Mouse (Mus musculus) forebrain, embryonic 15.5 days (tissue): Measurements from ENCODE around the gene Asap3. TPM values are rescaled to one million over a fixed set of nuclear protein-coding genes. Genes with fewer than 3 reads are reported as not detected.

Experiments
- ATAC-seq: fragments of 200-750 bp; cut with Nextera tagmentation; replicated peaks from 2 replicates; pipeline ENCODE4 v1.8.0; 2017; ENCODE audit warnings: mild to moderate bottlenecking, moderate TSS enrichment, moderate library complexity
- H3K27ac ChIP-seq: fragments of 300-500 bp; sonication (generic); replicated peaks from 2 replicates; pipeline ENCODE4 v1.5.1; 2015; ENCODE audit warnings: mild to moderate bottlenecking, inconsistent platforms
- H3K27me3 ChIP-seq: fragments of 300-500 bp; sonication (generic); 2 replicates; pipeline ENCODE4 v1.6.1; 2015; ENCODE audit warnings: inconsistent platforms
- H3K36me3 ChIP-seq: fragments of 300-500 bp; sonication (generic); 2 replicates; pipeline ENCODE4 v1.6.1; 2015; ENCODE audit warnings: mild to moderate bottlenecking, inconsistent platforms
- H3K4me1 ChIP-seq: fragments of 300-500 bp; sonication (generic); 2 replicates; pipeline ENCODE4 v1.6.1; 2015; ENCODE audit warnings: inconsistent platforms
- H3K4me2 ChIP-seq: fragments of 300-500 bp; sonication (generic); replicated peaks from 2 replicates; pipeline ENCODE4 v1.6.1; 2015; ENCODE audit warnings: mild to moderate bottlenecking, inconsistent platforms
- H3K4me3 ChIP-seq: fragments of 300-500 bp; sonication (generic); 2 replicates; pipeline ENCODE4 v1.5.1; 2015; ENCODE audit warnings: mild to moderate bottlenecking, inconsistent platforms
- H3K9ac ChIP-seq: fragments of 300-500 bp; sonication (generic); replicated peaks from 2 replicates; pipeline ENCODE4 v1.6.1; 2015; ENCODE audit warnings: mild to moderate bottlenecking, inconsistent platforms
- H3K9me3 ChIP-seq: fragments of 300-500 bp; sonication (generic); 2 replicates; pipeline ENCODE4 v1.6.1; 2016; ENCODE audit warnings: inconsistent platforms
- WGBS: fragments of 180-500 bp; shearing (Covaris S2); methylation state at CpG from one replicate; pipeline ENCODE4 v1.1.7; 2015; ENCODE audit warnings: mixed read lengths; 5-methylcytosine and 5-hydroxymethylcytosine counted together
- polyA plus RNA-seq: library from polyadenylated mRNA; unstranded; fragments of >200 nt; fragmentation: Nextera tagmentation; extraction: Ambion mirVana; gene quantifications from 2 replicates; pipeline ENCODE4 v1.2.1, GENCODE M21; 2015

The Asap3 gene
- polyA plus RNA-seq, 1 experiment from 2014 or later, result 3.4 TPM

- no peak overlapping the region for H3K27ac ChIP-seq
- H3K4me2 ChIP-seq, result no peak overlapping the region
- H3K9me3 ChIP-seq, result no peaks in the 10 kb centered on the region
- H3K36me3 ChIP-seq, result no peaks in the 10 kb centered on the region
- peaks cover 11% of the 10 kb centered on the region for H3K27me3 ChIP-seq
- no peak overlapping the region for H3K9ac ChIP-seq
- no peak for ATAC-seq
- WGBS, result 28% methylated on average over 13 of the region's 13 CpGs
- 0 out of 2 replicates have a peak, but pooled peaks cover 6% of the 10 kb centered on the region for H3K4me1 ChIP-seq
- H3K4me3 ChIP-seq, result no peak overlapping the region
These were observed 32.5 kb downstream of the Asap3 start for GRCm38 (mm10) chr4:136238669-136239068.

GRCm38 (mm10) chr4:136239111-136239510 lies 32.9 kb downstream of the Asap3 start:
- no peaks in the 10 kb centered on the region for H3K9me3 ChIP-seq
- H3K27ac ChIP-seq, result no peak overlapping the region
- no peak overlapping the region for H3K4me2 ChIP-seq
- H3K9ac ChIP-seq, result no peak overlapping the region
- H3K36me3 ChIP-seq, result no peaks in the 10 kb centered on the region
- WGBS, result 73% methylated on average over 9 of the region's 9 CpGs
- H3K4me1 ChIP-seq, result 0 out of 2 replicates have a peak, but pooled peaks cover 6% of the 10 kb centered on the region
- H3K4me3 ChIP-seq, result no peak overlapping the region
- H3K27me3 ChIP-seq, result peaks cover 11% of the 10 kb centered on the region
- ATAC-seq, result no peak

DNA sequence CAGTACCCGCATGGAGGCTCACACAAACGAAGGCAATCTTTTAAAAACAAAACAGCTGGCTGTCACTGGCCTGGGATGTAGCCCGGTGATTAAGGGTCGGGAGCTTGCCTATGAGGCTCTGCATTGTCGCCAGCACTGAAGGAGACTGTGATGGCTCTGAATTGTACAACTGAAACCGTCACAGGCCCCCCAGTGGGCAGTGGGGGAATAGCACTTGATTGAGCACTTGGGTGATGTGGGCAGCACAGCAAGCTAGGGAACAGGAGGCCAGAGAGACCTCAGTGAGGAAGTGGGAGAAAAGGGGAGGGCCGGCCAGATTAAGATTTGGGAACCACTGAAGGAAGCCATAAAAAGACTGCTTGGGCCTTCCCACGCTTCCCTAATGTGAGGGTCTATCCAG lies 33.5 kb downstream of the Asap3 start:
- Histone ChIP-seq H3K4me2 (no peak overlapping the region), H3K4me1 (0 out of 2 replicates have a peak, but pooled peaks cover 6% of the 10 kb centered on the region), H3K9me3 (no peaks in the 10 kb centered on the region), H3K9ac (no peak overlapping the region), H3K27me3 (peaks cover 12% of the 10 kb centered on the region), H3K4me3 (no peak overlapping the region), H3K27ac (no peak overlapping the region), H3K36me3 (no peaks in the 10 kb centered on the region)
- ATAC-seq, result no peak
- WGBS, result 19% methylated on average over 8 of the region's 8 CpGs

GRCm38 (mm10) chr4:136240123-136240522 lies 34.0 kb downstream of the Asap3 start:
- WGBS, result 72% methylated on average over 14 of the region's 14 CpGs
- H3K27ac ChIP-seq, result no peak overlapping the region
- H3K4me3 ChIP-seq, result no peak overlapping the region
- no peak overlapping the region for H3K4me2 ChIP-seq
- H3K36me3 ChIP-seq, result no peaks in the 10 kb centered on the region
- H3K9me3 ChIP-seq, result no peaks in the 10 kb centered on the region
- ATAC-seq, result no peak
- peaks cover 16% of the 10 kb centered on the region for H3K27me3 ChIP-seq
- no peak overlapping the region for H3K9ac ChIP-seq
- H3K4me1 ChIP-seq, result 0 out of 2 replicates have a peak, but pooled peaks cover 6% of the 10 kb centered on the region

DNA sequence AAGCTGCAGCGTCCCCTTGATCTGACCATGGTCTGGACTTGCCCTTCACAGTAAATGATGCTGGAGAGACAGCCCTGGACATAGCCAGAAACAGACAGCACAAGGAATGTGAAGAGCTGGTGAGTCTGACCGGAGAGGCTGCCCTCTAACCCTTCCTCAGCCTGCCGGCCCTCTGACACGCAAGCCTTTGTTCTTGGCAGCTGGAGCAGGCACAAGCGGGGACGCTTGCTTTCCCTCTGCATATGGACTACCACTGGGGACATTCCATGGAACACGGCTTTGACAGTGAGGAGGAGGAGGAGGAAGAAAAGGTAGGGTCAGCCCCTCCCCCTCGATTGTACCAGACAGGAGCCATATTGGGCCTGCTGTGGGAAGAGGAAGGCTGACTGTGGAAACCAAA lies 34.8 kb downstream of the Asap3 start:
- H3K9ac ChIP-seq, result no peak overlapping the region
- H3K27ac ChIP-seq, result no peak overlapping the region
- H3K27me3 ChIP-seq, result peaks cover 21% of the 10 kb centered on the region
- H3K36me3 ChIP-seq, result no peaks in the 10 kb centered on the region
- H3K4me2 ChIP-seq, result no peak overlapping the region
- 37% methylated on average over 8 of the region's 8 CpGs for WGBS
- H3K4me1 ChIP-seq, result 0 out of 2 replicates have a peak, but pooled peaks cover 6% of the 10 kb centered on the region
- ATAC-seq, result no peak
- no peak overlapping the region for H3K4me3 ChIP-seq
- no peaks in the 10 kb centered on the region for H3K9me3 ChIP-seq

GRCm38 (mm10) chr4:136242065-136242703 lies 36.0 kb downstream of the Asap3 start:
- ATAC-seq, result no peak

DNA sequence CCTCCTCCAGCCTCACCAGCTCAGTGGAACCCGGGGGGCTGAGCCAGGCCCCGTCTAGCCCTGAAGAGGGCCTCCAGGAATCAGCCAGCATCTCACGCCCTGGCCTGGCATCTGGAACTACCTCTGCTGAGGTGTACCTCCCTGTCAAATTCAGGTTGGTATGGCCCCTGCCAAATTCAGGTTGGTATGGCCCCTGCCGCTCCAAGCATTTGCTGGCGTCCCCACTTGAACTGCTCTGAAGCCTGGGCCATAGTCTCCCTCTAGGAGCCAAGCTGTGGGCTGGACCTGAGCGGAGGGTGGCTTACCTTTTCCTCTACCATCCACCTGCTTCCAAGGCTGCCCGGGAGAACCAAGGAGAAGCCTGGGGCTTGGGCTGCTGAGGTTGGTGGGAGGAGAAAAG lies 36.6 kb downstream of the Asap3 start:
- WGBS, result 74% methylated on average over 7 of the region's 7 CpGs
- no peak for ATAC-seq
- peaks cover 37% of the 10 kb centered on the region for H3K27me3 ChIP-seq

More at GRCm38 (mm10) chr4:136242065-136242703, 36.0 kb downstream of the Asap3 start:
- Histone ChIP-seq H3K36me3 (no peaks in the 10 kb centered on the region), H3K4me2 (no peak overlapping the region), H3K27ac (no peak overlapping the region), H3K27me3 (peaks cover 32% of the 10 kb centered on the region), H3K9ac (no peak overlapping the region), H3K9me3 (no peaks in the 10 kb centered on the region), H3K4me1 (peaks cover 8% of the 10 kb centered on the region), H3K4me3 (no peak overlapping the region)
- whole genome bisulfite sequencing, result 41% methylated on average over 8 of the region's 8 CpGs

DNA sequence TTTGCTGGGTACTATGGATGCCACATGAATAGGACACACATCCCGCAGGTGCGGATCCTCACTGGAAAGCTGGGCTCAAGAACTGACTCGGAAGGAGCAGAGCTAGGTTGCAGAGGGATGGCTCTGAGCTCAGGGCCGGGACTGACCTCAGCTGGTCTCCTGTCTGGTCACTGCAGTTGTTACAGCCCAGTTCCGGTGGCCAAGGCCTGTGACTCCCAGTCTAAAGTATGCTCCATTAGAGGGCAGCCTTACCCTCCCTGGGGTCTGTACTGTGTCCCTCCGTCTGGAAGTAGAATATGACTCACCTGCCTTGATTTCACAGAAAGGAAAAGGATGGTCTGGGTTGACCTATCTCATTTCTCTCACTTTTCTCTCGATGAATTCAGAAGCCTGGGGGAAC lies 38.0 kb downstream of the Asap3 start:
- H3K36me3 ChIP-seq, result no peaks in the 10 kb centered on the region
- H3K4me3 ChIP-seq, result no peak overlapping the region
- 69% methylated on average over 7 of the region's 7 CpGs for whole genome bisulfite sequencing
- H3K27ac ChIP-seq, result no peak overlapping the region
- no peak overlapping the region for H3K9ac ChIP-seq
- ATAC-seq, result no peak
- no peaks in the 10 kb centered on the region for H3K9me3 ChIP-seq
- peaks cover 22% of the 10 kb centered on the region for H3K4me1 ChIP-seq
- H3K27me3 ChIP-seq, result peaks cover 41% of the 10 kb centered on the region
- H3K4me2 ChIP-seq, result no peak overlapping the region

More for the DNA sequence above, 36.6 kb downstream of the Asap3 start:
- Histone ChIP-seq H3K4me2 (no peak overlapping the region), H3K4me3 (no peak overlapping the region), H3K9ac (no peak overlapping the region), H3K27ac (no peak overlapping the region), H3K9me3 (no peaks in the 10 kb centered on the region), H3K4me1 (peaks cover 13% of the 10 kb centered on the region), H3K36me3 (no peaks in the 10 kb centered on the region)

GRCm38 (mm10) chr4:136245681-136246080 lies 39.5 kb downstream of the Asap3 start:
- no peak overlapping the region for H3K4me3 ChIP-seq
- H3K4me1 ChIP-seq, result peaks cover 24% of the 10 kb centered on the region
- no peak for ATAC-seq
- WGBS, result 31% methylated on average over 5 of the region's 5 CpGs
- H3K27ac ChIP-seq, result no peak overlapping the region
- H3K4me2 ChIP-seq, result no peak overlapping the region
- no peak overlapping the region for H3K9ac ChIP-seq
- H3K9me3 ChIP-seq, result no peaks in the 10 kb centered on the region
- H3K27me3 ChIP-seq, result peaks cover 56% of the 10 kb centered on the region
- no peaks in the 10 kb centered on the region for H3K36me3 ChIP-seq

- ATAC-seq, result no peak
- Histone ChIP-seq H3K9me3 (no peaks in the 10 kb centered on the region), H3K36me3 (no peaks in the 10 kb centered on the region), H3K4me1 (peaks cover 24% of the 10 kb centered on the region), H3K27me3 (peaks cover 60% of the 10 kb centered on the region), H3K9ac (no peak overlapping the region), H3K4me3 (no peak overlapping the region), H3K4me2 (no peak overlapping the region), H3K27ac (no peak overlapping the region)
- 5% methylated on average over 12 of the region's 12 CpGs for WGBS
These were observed 40.4 kb downstream of the Asap3 start for GRCm38 (mm10) chr4:136246568-136246969.

- Histone ChIP-seq H3K36me3 (no peaks in the 10 kb centered on the region), H3K4me3 (peak overlapping the region; percentile 33), H3K27ac (no peak overlapping the region), H3K9me3 (no peaks in the 10 kb centered on the region), H3K4me2 (peak overlapping the region; percentile 56), H3K9ac (0 out of 2 replicates have a peak overlapping the region, but pooled peaks have one; percentile 26), H3K4me1 (peaks cover 24% of the 10 kb centered on the region), H3K27me3 (peaks cover 60% of the 10 kb centered on the region)
- under 1% methylated on average over 14 of the region's 14 CpGs for WGBS
- no peak for ATAC-seq
These were observed 41.2 kb downstream of the Asap3 start for GRCm38 (mm10) chr4:136247386-136247728.

DNA sequence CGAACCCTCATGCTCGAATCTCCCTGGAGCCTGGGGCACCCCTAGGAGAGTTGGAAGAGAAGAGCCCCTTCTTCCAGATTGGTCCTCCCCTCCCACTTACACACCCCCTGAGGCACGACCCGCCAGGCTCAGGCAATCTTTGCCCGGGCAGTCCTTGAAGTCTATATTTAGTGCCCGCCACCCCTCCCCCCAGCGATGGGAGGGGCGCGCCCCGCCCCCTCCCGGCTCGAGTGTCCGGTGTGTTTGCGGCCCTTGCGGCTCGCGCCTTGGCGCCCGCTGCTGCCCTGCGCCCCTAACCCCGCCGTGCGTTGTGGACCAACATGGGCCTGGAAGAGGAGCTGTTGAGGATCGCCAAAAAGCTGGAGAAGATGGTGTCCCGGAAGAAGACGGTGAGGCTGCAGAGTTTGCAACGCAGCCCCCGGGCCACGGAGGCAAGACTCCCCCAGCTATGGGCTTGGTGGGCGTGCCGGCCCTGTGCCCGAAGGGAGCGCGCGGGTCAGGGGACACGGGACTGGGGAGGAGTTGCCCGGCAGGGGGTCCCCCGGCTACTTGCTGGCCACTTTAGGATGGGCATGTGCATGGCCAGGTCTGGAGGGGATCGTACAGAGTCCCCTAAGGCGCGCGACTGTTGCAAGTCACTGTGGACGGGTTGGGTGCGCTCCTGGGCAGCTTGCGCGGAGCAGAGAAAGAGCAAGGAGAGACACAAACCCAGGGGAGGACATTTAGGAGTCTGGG lies 41.7 kb downstream of the Asap3 start, which contains the start of gene Tcea3:
TSS of gene Tcea3 (plus strand) at position 1 of the 735 bp plus-strand sequence.
- peak within 1 kb of the TSS; percentile 33 for H3K4me3 ChIP-seq
- H3K27me3 ChIP-seq, result peaks cover 60% of the 10 kb centered on the region
- under 1% methylated on average over 46 of the region's 46 CpGs for WGBS
- peak within 1 kb of the TSS; percentile 56 for H3K4me2 ChIP-seq
- H3K4me1 ChIP-seq, result peaks cover 24% of the 10 kb centered on the region
- H3K27ac ChIP-seq, result no peak within 1 kb of the TSS
- no peaks in the 10 kb centered on the region for H3K9me3 ChIP-seq
- ATAC-seq, result no peak
- 0 out of 2 replicates have a peak within 1 kb of the TSS, but pooled peaks have one; percentile 26 for H3K9ac ChIP-seq
- no peaks in the 10 kb centered on the region for H3K36me3 ChIP-seq
